In genomic region chr12:3893335-3893734, GRCm38 (mm10) we compare ENCODE assay signal across 7 mouse cellular contexts.
A peak's percentile ranks its signal among the peaks of the same experiment; 100 is the strongest.
DNase-seq lines count a peak whose midpoint lies in the region; ATAC-seq lines count a peak whose summit lies in the region.

No protein-coding gene starts in this region.

- H3K4me2 ChIP-seq in liver, embryonic 11.5 days, result peak overlapping the region; percentile 85
- peak overlapping the region; percentile 79 for H3K4me2 ChIP-seq in forebrain, embryonic 11.5 days (ENCODE audit: low read depth, low read length, severe bottlenecking)
- H3K4me2 ChIP-seq in neural tube, embryonic 13.5 days, result peak overlapping the region; percentile 70

- H3K4me1 ChIP-seq in liver, embryonic 11.5 days (replicated peaks; ENCODE audit: control insufficient read depth, insufficient read depth, low read length), result peaks cover 44% of the 10 kb centered on the region
- H3K4me1 ChIP-seq in forebrain, embryonic 11.5 days (replicated peaks; ENCODE audit: control insufficient read depth, insufficient read depth, low read length), result peaks cover 22% of the 10 kb centered on the region
- peaks cover 65% of the 10 kb centered on the region for H3K4me1 ChIP-seq in limb, embryonic 10.5 days
- peaks cover 67% of the 10 kb centered on the region for H3K4me1 ChIP-seq in neural tube, embryonic 13.5 days (replicated peaks)

- H3K27me3 ChIP-seq in liver, embryonic 11.5 days (replicated peaks; ENCODE audit: control insufficient read depth, insufficient read depth, low read length), result no peaks in the 10 kb centered on the region
- 0 out of 2 replicates have a peak, but pooled peaks cover 2% of the 10 kb centered on the region for H3K27me3 ChIP-seq in forebrain, embryonic 11.5 days (ENCODE audit: control insufficient read depth, insufficient read depth, low read length)
- H3K27me3 ChIP-seq in limb, embryonic 10.5 days (ENCODE audit: low read depth, poor library complexity, severe bottlenecking), result no peaks in the 10 kb centered on the region
- H3K27me3 ChIP-seq in neural tube, embryonic 13.5 days, result no peaks in the 10 kb centered on the region

- no peak for DNase-seq in liver, embryonic 11.5 days (ENCODE audit: low spot score)
- DNase-seq in liver (no peak), adipocyte (ENCODE audit: low spot score) (no peak)
- peak; percentile 54 for DNase-seq in forebrain, embryonic 11.5 days (ENCODE audit: low spot score)
- no peak for DNase-seq in limb, embryonic 10.5 days (ENCODE audit: low spot score)
- no peak for DNase-seq in thymus, postnatal 10 days (ENCODE audit: low spot score in 2 of 2)

- peaks cover 29% of the 10 kb centered on the region for H3K36me3 ChIP-seq in liver, embryonic 11.5 days (ENCODE audit: control insufficient read depth, insufficient read depth, low read length)
- H3K36me3 ChIP-seq in forebrain, embryonic 11.5 days (ENCODE audit: control insufficient read depth, insufficient read depth, low read length), result peaks cover 15% of the 10 kb centered on the region
- peaks cover 47% of the 10 kb centered on the region for H3K36me3 ChIP-seq in limb, embryonic 10.5 days
- H3K36me3 ChIP-seq in neural tube, embryonic 13.5 days, result peaks cover 49% of the 10 kb centered on the region

- peak overlapping the region; percentile 93; the same call in 1 of the 2 replicates for H3K27ac ChIP-seq in liver, embryonic 11.5 days (ENCODE audit: low read depth, low read length)
- H3K27ac ChIP-seq in forebrain, embryonic 11.5 days (ENCODE audit: low read depth, low read length), result peak overlapping the region; percentile 85; the same call in 1 of the 2 replicates
- peak overlapping the region; percentile 95 for H3K27ac ChIP-seq in limb, embryonic 10.5 days
- peak overlapping the region; percentile 87 for H3K27ac ChIP-seq in neural tube, embryonic 13.5 days (replicated peaks)

- H3K4me3 ChIP-seq in liver, embryonic 11.5 days (ENCODE audit: low read depth, low read length), result peak overlapping the region; percentile 65
- H3K4me3 ChIP-seq in forebrain, embryonic 11.5 days (ENCODE audit: low read depth, low read length), result peak overlapping the region; percentile 45
- peak overlapping the region; percentile 57 for H3K4me3 ChIP-seq in limb, embryonic 10.5 days
- peak overlapping the region; percentile 56 for H3K4me3 ChIP-seq in neural tube, embryonic 13.5 days

- H3K9ac ChIP-seq in liver, embryonic 11.5 days (ENCODE audit: low read depth, low read length), result peak overlapping the region; percentile 76; the same call in 1 of the 2 replicates
- peak overlapping the region; percentile 79 for H3K9ac ChIP-seq in forebrain, embryonic 11.5 days (ENCODE audit: low read length)
- H3K9ac ChIP-seq in neural tube, embryonic 13.5 days, result peak overlapping the region; percentile 84

- 68% methylated on average over 6 of the region's 6 CpGs for WGBS in liver, embryonic 11.5 days
- 64% methylated on average over 6 of the region's 6 CpGs for WGBS in forebrain, embryonic 11.5 days
- WGBS in limb, embryonic 10.5 days, result 44% methylated on average over 6 of the region's 6 CpGs
- WGBS in neural tube, embryonic 13.5 days, result 52% methylated on average over 6 of the region's 6 CpGs

- H3K9me3 ChIP-seq in liver, embryonic 11.5 days (ENCODE audit: control insufficient read depth, low read length), result no peaks in the 10 kb centered on the region
- H3K9me3 ChIP-seq in forebrain, embryonic 11.5 days (ENCODE audit: control insufficient read depth, low read length), result no peaks in the 10 kb centered on the region
- no peaks in the 10 kb centered on the region for H3K9me3 ChIP-seq in limb, embryonic 10.5 days (replicated peaks)
- H3K9me3 ChIP-seq in neural tube, embryonic 13.5 days, result no peaks in the 10 kb centered on the region

- no peak for ATAC-seq in liver, embryonic 11.5 days (replicated peaks; ENCODE audit: low FRiP score)
- ATAC-seq in forebrain, embryonic 11.5 days (replicated peaks; ENCODE audit: low FRiP score), result no peak
- no peak for ATAC-seq in neural tube, embryonic 13.5 days (ENCODE audit: low read depth)
